Mouse (Mus musculus): ENCODE results near the gene Rprd2. TPM values are rescaled to one million over a fixed set of nuclear protein-coding genes. Genes with fewer than 3 reads are reported as not detected.

The Rprd2 gene
- total and polyA plus RNA-seq, 3 experiments, result 8.4 to 16.2 (median 12.5) TPM

GRCm38 (mm10) chr3:95731802-95732201 is 86.9 kb downstream of the Rprd2 start:
- peaks cover 9 to 28% of the 10 kb centered on the region in 2 experiments; a peak in 3 of 4 replicates for H3K4me1 ChIP-seq (ENCODE audit: control insufficient read depth in 1 of 2, insufficient read depth in 2 of 2)
- H3K27me3 ChIP-seq (replicated peaks), result no peaks in the 10 kb centered on the region
- in situ Hi-C loops (cut with MboI; ENCODE audit: low pct_ligation_motif_present, low pct_unique_long_range_greater_than_20kb, low sequenced_read_pairs) (no loop called here), dilution Hi-C loops (cut with MboI; ENCODE audit: extremely low pct_ligation_motif_present, extremely low pct_unique_long_range_greater_than_20kb, low sequenced_read_pairs) (no loop called here)
- no peaks in the 10 kb centered on the region for H3K79me2 ChIP-seq (replicated peaks; ENCODE audit: control insufficient read depth, extremely low read depth, insufficient read depth, poor library complexity, severe bottlenecking)
- DNase-seq (ENCODE audit: extremely low read depth), result no peak
- no peak overlapping the region for H3K4me2 ChIP-seq (ENCODE audit: insufficient read depth, low read depth, poor library complexity, severe bottlenecking)
- no peak overlapping the region for H3K27ac ChIP-seq (ENCODE audit: insufficient read depth, low read depth)
- H3K9me3 ChIP-seq (replicated peaks; ENCODE audit: low read length), result no peaks in the 10 kb centered on the region
- no peak overlapping the region for H3K9ac ChIP-seq (ENCODE audit: insufficient read depth, low read depth)
- no peak overlapping the region for H3K4me3 ChIP-seq (replicated peaks in 1 of 3; ENCODE audit: low read depth in 2 of 3, low read length in 2 of 3, poor library complexity in 1 of 3)
- no peak for TF ChIP-seq MAX (IDR thresholded peaks at IDR 0.05; ENCODE audit: low read length)
- TF ChIP-seq NELFE (IDR thresholded peaks at IDR 0.05; ENCODE audit: low read depth, low read length), result no peak
- TF ChIP-seq JUND (conservative IDR thresholded peaks at IDR 0.05; ENCODE audit: low read depth, low read length), result no peak
- no peak for TF ChIP-seq UBTF (IDR thresholded peaks at IDR 0.05; ENCODE audit: low read depth, low read length)
- TF ChIP-seq CHD2 (IDR thresholded peaks at IDR 0.05; ENCODE audit: low read length), result no peak
- TF ChIP-seq POLR2AphosphoS2 (IDR thresholded peaks at IDR 0.05; ENCODE audit: low read depth, low read length), result no peak
- TF ChIP-seq SMC3 (IDR thresholded peaks at IDR 0.05; ENCODE audit: low read depth, low read length), result no peak; the same call in 1 of the 2 replicates
- TF ChIP-seq HCFC1 (IDR thresholded peaks at IDR 0.05; ENCODE audit: low read depth, low read length), result no peak
- peak; percentile 33 for TF ChIP-seq RAD21 (IDR thresholded peaks at IDR 0.05; ENCODE audit: low read depth, low read length)
- TF ChIP-seq E2F4 (IDR thresholded peaks at IDR 0.05; ENCODE audit: insufficient replicate concordance, low read depth, low read length), result no peak
- no peak for TF ChIP-seq GABPA (IDR thresholded peaks at IDR 0.05; ENCODE audit: insufficient replicate concordance, low read depth, low read length)
- TF ChIP-seq POLR2A (IDR thresholded peaks at IDR 0.05; ENCODE audit: low read depth, low read length), result no peak
- peak in 1 of 2 experiments; percentile 48; a peak in 2 of 4 replicates for TF ChIP-seq CTCF (conservative IDR thresholded peaks at IDR 0.05 in 1 of 2, IDR thresholded peaks at IDR 0.05 in 1 of 2; ENCODE audit: low read depth in 2 of 2, low read length in 2 of 2)
- TF ChIP-seq RCOR1 (conservative IDR thresholded peaks at IDR 0.05; ENCODE audit: low read depth, low read length), result no peak
- no peak for TF ChIP-seq ZKSCAN1 (IDR thresholded peaks at IDR 0.05; ENCODE audit: borderline replicate concordance, low read depth, low read length)
- TF ChIP-seq ZNF384 (IDR thresholded peaks at IDR 0.05; ENCODE audit: low read depth, low read length), result no peak
- H3K36me3 ChIP-seq (replicated peaks in 1 of 2; ENCODE audit: control insufficient read depth in 1 of 2, insufficient read depth in 1 of 2, low read length in 1 of 2), result peaks cover 24 to 39% of the 10 kb centered on the region in 2 experiments

GRCm38 (mm10) chr3:95730431-95730830 is 88.2 kb downstream of the Rprd2 start:
- dilution Hi-C loops (cut with MboI; ENCODE audit: extremely low pct_ligation_motif_present, extremely low pct_unique_long_range_greater_than_20kb, low sequenced_read_pairs), result no loop called here
- DNase-seq (ENCODE audit: extremely low read depth), result no peak
- H3K4me1 ChIP-seq (ENCODE audit: control insufficient read depth in 1 of 2, insufficient read depth in 2 of 2), result peaks cover 9 to 24% of the 10 kb centered on the region in 2 experiments; a peak in 3 of 4 replicates
- no peak overlapping the region for H3K27ac ChIP-seq (ENCODE audit: insufficient read depth, low read depth)
- H3K79me2 ChIP-seq (replicated peaks; ENCODE audit: control insufficient read depth, extremely low read depth, insufficient read depth, poor library complexity, severe bottlenecking), result no peaks in the 10 kb centered on the region
- peaks cover 12 to 25% of the 10 kb centered on the region in 2 experiments for H3K36me3 ChIP-seq (replicated peaks in 1 of 2; ENCODE audit: control insufficient read depth in 1 of 2, insufficient read depth in 1 of 2, low read length in 1 of 2)
- no peak overlapping the region for H3K9ac ChIP-seq (ENCODE audit: insufficient read depth, low read depth)
- H3K27me3 ChIP-seq (replicated peaks), result no peaks in the 10 kb centered on the region
- no peak overlapping the region for H3K4me2 ChIP-seq (ENCODE audit: insufficient read depth, low read depth, poor library complexity, severe bottlenecking)
- TF ChIP-seq PAX5 (IDR thresholded peaks at IDR 0.05; ENCODE audit: low read length) (no peak), JUN (IDR thresholded peaks at IDR 0.05; ENCODE audit: insufficient read depth, low read depth, low read length) (no peak), BHLHE40 (IDR thresholded peaks at IDR 0.05; ENCODE audit: low read depth, low read length) (no peak), SMC3 (IDR thresholded peaks at IDR 0.05; ENCODE audit: low read depth, low read length) (no peak), SIN3A (IDR thresholded peaks at IDR 0.05; ENCODE audit: low read length) (no peak), MAZ (IDR thresholded peaks at IDR 0.05; ENCODE audit: low read depth, low read length) (no peak), RAD21 (IDR thresholded peaks at IDR 0.05; ENCODE audit: low read depth, low read length) (no peak), NRF1 (IDR thresholded peaks at IDR 0.05; ENCODE audit: low read depth, low read length) (no peak), E2F4 (IDR thresholded peaks at IDR 0.05; ENCODE audit: insufficient replicate concordance, low read depth, low read length) (no peak), TBP (conservative IDR thresholded peaks at IDR 0.05; ENCODE audit: low read depth, low read length) (no peak), USF2 (conservative IDR thresholded peaks at IDR 0.05; ENCODE audit: low read depth, low read length) (no peak), HCFC1 (IDR thresholded peaks at IDR 0.05; ENCODE audit: low read depth, low read length) (no peak), ZNF384 (IDR thresholded peaks at IDR 0.05; ENCODE audit: low read depth, low read length) (no peak), RCOR1 (conservative IDR thresholded peaks at IDR 0.05; ENCODE audit: low read depth, low read length) (no peak)
- no peak overlapping the region for H3K4me3 ChIP-seq (replicated peaks in 1 of 3; ENCODE audit: low read depth in 2 of 3, low read length in 2 of 3, poor library complexity in 1 of 3)
- no peaks in the 10 kb centered on the region for H3K9me3 ChIP-seq (replicated peaks; ENCODE audit: low read length)
- in situ Hi-C loops (cut with MboI; ENCODE audit: low pct_ligation_motif_present, low pct_unique_long_range_greater_than_20kb, low sequenced_read_pairs), result no loop called here

All from CH12.LX (cell line).